ENCODE assay signal across 8 mouse cellular contexts in genomic region chr14:24081911-24082558, GRCm38 (mm10).
DNase-seq lines count a peak whose midpoint lies in the region; ATAC-seq and TF ChIP-seq lines count a peak whose summit lies in the region.

No protein-coding gene starts in this region.

- no peaks in the 10 kb centered on the region for H3K27me3 ChIP-seq in heart, embryonic 10.5 days (ENCODE audit: insufficient read depth, poor library complexity, severe bottlenecking)
- H3K27me3 ChIP-seq in forebrain, embryonic 12.5 days: no peaks in the 10 kb centered on the region
- H3K27me3 ChIP-seq in hindbrain, embryonic 14.5 days (ENCODE audit: control insufficient read depth, insufficient read depth, low read length): no peaks in the 10 kb centered on the region
- H3K27me3 ChIP-seq in midbrain, embryonic 11.5 days (ENCODE audit: control insufficient read depth, insufficient read depth, low read length): no peaks in the 10 kb centered on the region
- no peaks in the 10 kb centered on the region for H3K27me3 ChIP-seq in stomach, postnatal 0 days (ENCODE audit: control insufficient read depth, insufficient read depth, low read length)

- 31% methylated on average over 11 of the region's 11 CpGs for WGBS in heart, embryonic 10.5 days
- WGBS in forebrain, embryonic 12.5 days: 22% methylated on average over 11 of the region's 11 CpGs
- WGBS in hindbrain, embryonic 14.5 days: 26% methylated on average over 11 of the region's 11 CpGs
- 17% methylated on average over 11 of the region's 11 CpGs for WGBS in midbrain, embryonic 11.5 days
- WGBS in stomach, postnatal 0 days: 28% methylated on average over 11 of the region's 11 CpGs

- peaks cover 13% of the 10 kb centered on the region for H3K4me1 ChIP-seq in heart, embryonic 10.5 days
- H3K4me1 ChIP-seq in forebrain, embryonic 12.5 days: peaks cover 11% of the 10 kb centered on the region
- no peaks in the 10 kb centered on the region for H3K4me1 ChIP-seq in hindbrain, embryonic 14.5 days (replicated peaks; ENCODE audit: control insufficient read depth, insufficient read depth, low read length)
- H3K4me1 ChIP-seq in midbrain, embryonic 11.5 days (ENCODE audit: control insufficient read depth, insufficient read depth, low read length): peaks cover 5% of the 10 kb centered on the region
- H3K4me1 ChIP-seq in stomach, postnatal 0 days (replicated peaks; ENCODE audit: control insufficient read depth, insufficient read depth): no peaks in the 10 kb centered on the region

- peak overlapping the region; percentile 30 for H3K4me3 ChIP-seq in heart, embryonic 10.5 days
- H3K4me3 ChIP-seq in forebrain, embryonic 12.5 days (replicated peaks): no peak overlapping the region
- H3K4me3 ChIP-seq in hindbrain, embryonic 14.5 days (replicated peaks; ENCODE audit: low read length): no peak overlapping the region
- no peak overlapping the region for H3K4me3 ChIP-seq in midbrain, embryonic 11.5 days (ENCODE audit: low read depth, low read length)
- no peak overlapping the region for H3K4me3 ChIP-seq in stomach, postnatal 0 days (ENCODE audit: low read depth, low read length)

- no peak overlapping the region for H3K27ac ChIP-seq in heart, embryonic 10.5 days
- H3K27ac ChIP-seq in forebrain, embryonic 12.5 days: no peak overlapping the region
- no peak overlapping the region for H3K27ac ChIP-seq in hindbrain, embryonic 14.5 days
- no peak overlapping the region for H3K27ac ChIP-seq in midbrain, embryonic 11.5 days (ENCODE audit: low read depth, low read length)
- H3K27ac ChIP-seq in stomach, postnatal 0 days (replicated peaks): no peak overlapping the region

- no peaks in the 10 kb centered on the region for H3K9me3 ChIP-seq in heart, embryonic 10.5 days
- no peaks in the 10 kb centered on the region for H3K9me3 ChIP-seq in forebrain, embryonic 12.5 days
- H3K9me3 ChIP-seq in hindbrain, embryonic 14.5 days (ENCODE audit: control insufficient read depth, low read length): no peaks in the 10 kb centered on the region
- H3K9me3 ChIP-seq in midbrain, embryonic 11.5 days (ENCODE audit: control insufficient read depth, low read length): no peaks in the 10 kb centered on the region
- no peaks in the 10 kb centered on the region for H3K9me3 ChIP-seq in stomach, postnatal 0 days (ENCODE audit: control insufficient read depth, low read length)

- TF ChIP-seq CTCF in stomach, postnatal 0 days (IDR thresholded peaks at IDR 0.05; ENCODE audit: low read depth): no peak

- no peak for TF ChIP-seq EP300 in stomach, postnatal 0 days (optimal IDR thresholded peaks at IDR 0.05)

- no peak for ATAC-seq in forebrain, embryonic 12.5 days (ENCODE audit: low FRiP score)
- no peak for ATAC-seq in hindbrain, embryonic 14.5 days (ENCODE audit: low FRiP score)
- peak; percentile 57; the same call in 1 of the 2 replicates for ATAC-seq in midbrain, embryonic 11.5 days (ENCODE audit: low FRiP score)
- ATAC-seq in stomach, postnatal 0 days (ENCODE audit: low FRiP score, low TSS enrichment): no peak

- peak overlapping the region; percentile 42 for H3K4me2 ChIP-seq in forebrain, embryonic 12.5 days
- peak overlapping the region; percentile 11; the same call in 1 of the 2 replicates for H3K4me2 ChIP-seq in hindbrain, embryonic 14.5 days (replicated peaks)
- H3K4me2 ChIP-seq in midbrain, embryonic 11.5 days: peak overlapping the region; percentile 38
- no peak overlapping the region for H3K4me2 ChIP-seq in stomach, postnatal 0 days (replicated peaks; ENCODE audit: low read depth)

- no peaks in the 10 kb centered on the region for H3K36me3 ChIP-seq in heart, embryonic 10.5 days
- no peaks in the 10 kb centered on the region for H3K36me3 ChIP-seq in forebrain, embryonic 12.5 days (replicated peaks)
- no peaks in the 10 kb centered on the region for H3K36me3 ChIP-seq in hindbrain, embryonic 14.5 days (replicated peaks; ENCODE audit: control insufficient read depth, insufficient read depth)
- H3K36me3 ChIP-seq in midbrain, embryonic 11.5 days (ENCODE audit: control insufficient read depth, insufficient read depth, low read length): no peaks in the 10 kb centered on the region
- no peaks in the 10 kb centered on the region for H3K36me3 ChIP-seq in stomach, postnatal 0 days (ENCODE audit: control insufficient read depth, insufficient read depth, low read length)

- no peak overlapping the region for H3K9ac ChIP-seq in forebrain, embryonic 12.5 days
- H3K9ac ChIP-seq in hindbrain, embryonic 14.5 days: no peak overlapping the region
- no peak overlapping the region for H3K9ac ChIP-seq in midbrain, embryonic 11.5 days (ENCODE audit: low read length)
- H3K9ac ChIP-seq in stomach, postnatal 0 days (ENCODE audit: low read length): no peak overlapping the region

- DNase-seq in heart, embryonic 10.5 days (ENCODE audit: low spot score): no peak
- DNase-seq in heart, adult 8-10 months (ENCODE audit: low spot score): no peak
- DNase-seq in hindbrain, embryonic 14.5 days (ENCODE audit: low spot score): no peak
- peak; percentile 30 to 49 for DNase-seq in left cerebral cortex, adult 18-20 months (ENCODE audit: low spot score in 2 of 2)
- DNase-seq in midbrain, embryonic 11.5 days (ENCODE audit: low spot score, missing footprints): peak; percentile 94
- DNase-seq in stomach, postnatal 0 days (ENCODE audit: low spot score): peak; percentile 76
- DNase-seq in thymus, postnatal 10 days (ENCODE audit: low spot score in 2 of 2): no peak

Comparison
In these comparisons a context has a peak if more than half of its experiments do, and no peak if none do; other contexts are left out.
1. DNase-seq: peak in left cerebral cortex, adult 18-20 months (2 of 2), midbrain, embryonic 11.5 days (single experiment) and stomach, postnatal 0 days (single experiment); none in heart, embryonic 10.5 days (single experiment), heart, adult 8-10 months (single experiment), hindbrain, embryonic 14.5 days (single experiment) and thymus, postnatal 10 days (0 of 2).